Mouse (Mus musculus) c-Kit-positive CD71-positive TER-119-positive erythroid progenitor cells, embryonic 14.5 days (primary cell): ENCODE results near the gene Calhm1.
A peak's percentile ranks its signal among the peaks of the same experiment; 100 is the strongest.
"Not testable (repeated sequence)": the region's sequence is repeated elsewhere in the genome, so short reads cannot be mapped to it uniquely, and the experiment has no call there.

Experiments
- DNase-seq: peaks from one replicate; pipeline ENCODE4 v3.0.0-alpha.2; 2013; ENCODE audit warnings: low spot score

Gene Calhm1

GRCm38 (mm10) chr19:47152062-47152369 lies 8.0 kb upstream of the Calhm1 start:
- DNase-seq = no peak

GRCm38 (mm10) chr19:47151332-47152061 lies 7.4 kb upstream of the Calhm1 start:
- DNase-seq = no peak

- no peak for DNase-seq
Observed at GRCm38 (mm10) chr19:47149854-47150253, 5.8 kb upstream of the Calhm1 start.

GRCm38 (mm10) chr19:47148267-47148847 lies 4.3 kb upstream of the Calhm1 start:
- DNase-seq = no peak

GRCm38 (mm10) chr19:47142438-47142837 lies 1.6 kb downstream of the Calhm1 start:
- no peak for DNase-seq

- DNase-seq = not testable (repeated sequence)
Observed at GRCm38 (mm10) chr19:47139611-47140010, 4.4 kb downstream of the Calhm1 start.

GRCm38 (mm10) chr19:47137771-47138421 lies 6.2 kb downstream of the Calhm1 start, which contains the start of gene Calhm2:
TSS of gene Calhm2 (minus strand) at chr19:47138294.
- no peak for DNase-seq

- DNase-seq = peak; percentile 38
Observed at GRCm38 (mm10) chr19:47137051-47137581, 6.9 kb downstream of the Calhm1 start.

- DNase-seq = no peak
Observed at GRCm38 (mm10) chr19:47136170-47136569, 7.9 kb downstream of the Calhm1 start.

GRCm38 (mm10) chr19:47135568-47135967 lies 8.5 kb downstream of the Calhm1 start:
- no peak for DNase-seq

GRCm38 (mm10) chr19:47133161-47133560 lies 10.9 kb downstream of the Calhm1 start:
- no peak for DNase-seq

GRCm38 (mm10) chr19:47130551-47131125 lies 13.4 kb downstream of the Calhm1 start:
- no peak for DNase-seq

GRCm38 (mm10) chr19:47128835-47129234 lies 15.2 kb downstream of the Calhm1 start:
- DNase-seq = no peak

GRCm38 (mm10) chr19:47128164-47128563 lies 15.9 kb downstream of the Calhm1 start:
- no peak for DNase-seq

- DNase-seq = peak; percentile 29
Observed at GRCm38 (mm10) chr19:47122802-47123201, 21.3 kb downstream of the Calhm1 start.

GRCm38 (mm10) chr19:47121054-47121453 lies 23.0 kb downstream of the Calhm1 start:
- DNase-seq = peak; percentile 15

- no peak for DNase-seq
Observed at GRCm38 (mm10) chr19:47118634-47119033, 25.4 kb downstream of the Calhm1 start.

- DNase-seq = no peak
Observed at GRCm38 (mm10) chr19:47104641-47105271, 39.3 kb downstream of the Calhm1 start.

GRCm38 (mm10) chr19:47101080-47101479 lies 43.0 kb downstream of the Calhm1 start:
- DNase-seq = no peak
